Mouse (Mus musculus) bone marrow, adult 2 months (tissue): ENCODE data around the gene Ubtf. TPM values are rescaled to one million over a fixed set of nuclear protein-coding genes. Genes with fewer than 3 reads are reported as not detected.

Source experiments
- H3K27ac ChIP-seq: fragments of 200-500 bp; 2 replicates; pipeline ENCODE4 v1.5.1; 2012; ENCODE audit warnings: low read depth, mild to moderate bottlenecking, control low read depth, inconsistent platforms, low read length; ENCODE audit not compliant: control insufficient read depth, poor library complexity, insufficient read depth
- H3K4me1 ChIP-seq: fragments of 200-500 bp; 2 replicates; pipeline ENCODE4 v1.6.1; 2011; ENCODE audit warnings: low read length; ENCODE audit not compliant: control insufficient read depth, insufficient read depth
- H3K4me3 ChIP-seq: fragments of 200-500 bp; replicated peaks from 2 replicates; pipeline ENCODE3; 2011; ENCODE audit warnings: mild to moderate bottlenecking, low read depth, low read length, control low read depth; ENCODE audit not compliant: control insufficient read depth
- CTCF ChIP-seq: fragments of 200-500 bp; IDR thresholded peaks from 2 replicates; pipeline ENCODE4 v1.5.1; 2011; ENCODE audit warnings: low read length, control low read depth; ENCODE audit not compliant: control insufficient read depth, insufficient read depth
- POLR2A ChIP-seq: fragments of 200-500 bp; IDR thresholded peaks from 2 replicates; pipeline ENCODE4 v1.6.1; 2011; ENCODE audit warnings: low read depth, mild to moderate bottlenecking, control low read depth, low read length, borderline replicate concordance; ENCODE audit not compliant: control insufficient read depth
- WGBS: fragments of 180-500 bp; shearing (Covaris S2); methylation state at CpG from one replicate; pipeline ENCODE4 v1.1.7; 2018; 5-methylcytosine and 5-hydroxymethylcytosine counted together
- polyA plus RNA-seq: library from polyadenylated mRNA; stranded (reverse); fragments of >200 nt; gene quantifications from 2 replicates; pipeline ENCODE4 v1.2.4, GENCODE M21; 2011; ENCODE audit warnings: low replicate concordance; ENCODE audit not compliant: missing spikeins, insufficient read depth, insufficient read length

The Ubtf gene
- polyA plus RNA-seq, 1 experiment, result 126 TPM

DNA sequence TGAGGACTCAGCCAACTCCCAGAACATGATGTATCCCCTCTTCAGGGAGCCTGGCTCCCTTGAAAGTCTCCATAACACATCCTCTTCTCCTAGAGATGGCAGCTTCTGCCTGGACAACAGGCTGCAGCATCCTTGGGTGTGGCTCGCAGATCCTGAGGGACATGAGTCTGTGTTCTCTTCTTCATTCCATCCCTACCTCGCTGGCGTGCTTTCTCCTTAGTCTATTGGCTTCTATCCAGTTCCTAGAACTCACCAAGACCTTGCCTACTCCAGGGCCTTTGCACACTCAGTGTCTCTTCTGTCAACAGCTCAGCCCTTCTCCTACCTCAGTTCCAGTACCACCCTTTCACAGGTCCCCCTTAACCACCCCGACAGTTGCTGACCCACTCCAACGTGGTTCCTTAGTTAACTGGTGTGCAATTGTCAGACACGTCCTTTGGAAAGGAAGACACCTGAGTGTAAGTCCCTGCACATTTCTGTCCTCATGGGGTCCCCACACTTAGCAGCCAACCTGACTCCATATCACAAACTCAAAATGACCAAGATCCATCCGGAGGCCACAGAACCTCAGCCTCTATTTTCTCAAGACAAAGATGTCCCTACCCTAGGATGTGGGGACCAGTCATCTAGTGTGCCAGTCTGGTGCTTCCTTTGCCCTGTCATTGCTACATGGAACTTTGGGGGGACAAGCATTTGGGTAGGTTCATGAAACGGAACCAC lies 42.4 kb upstream of the Ubtf start:
- 79% methylated on average over 8 of the region's 8 CpGs for WGBS
- Histone ChIP-seq H3K4me1 (no peaks in the 10 kb centered on the region), H3K27ac (peak overlapping the region; percentile 90), H3K4me3 (peak overlapping the region; percentile 78)
- TF ChIP-seq POLR2A, result no peak
- TF ChIP-seq CTCF, result no peak

DNA sequence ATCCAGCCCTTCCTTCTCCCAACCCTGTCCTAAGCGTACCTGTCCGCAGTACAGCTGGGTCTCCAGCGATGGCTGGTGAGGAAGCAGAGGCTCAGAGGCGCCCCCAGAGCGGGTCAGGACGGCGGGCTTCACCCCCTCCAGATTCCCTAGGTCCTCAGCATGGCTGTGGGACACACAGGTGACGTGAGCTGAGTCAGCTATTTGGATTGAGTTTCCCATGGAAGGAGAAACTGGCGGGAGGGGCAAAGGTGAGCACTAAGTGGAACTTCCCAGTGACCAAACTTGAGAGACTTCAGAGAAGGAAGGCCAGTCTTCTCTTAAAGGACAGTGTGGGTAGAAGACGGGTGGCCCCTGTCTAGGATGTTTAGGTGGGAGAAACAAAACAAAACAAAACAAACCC lies 38.8 kb upstream of the Ubtf start:
- Histone ChIP-seq H3K27ac (no peak overlapping the region), H3K4me3 (no peak overlapping the region), H3K4me1 (no peaks in the 10 kb centered on the region; the same call in 1 of the 2 replicates)
- WGBS, result 62% methylated on average over 10 of the region's 10 CpGs
- TF ChIP-seq POLR2A, result no peak
- TF ChIP-seq CTCF, result no peak

DNA sequence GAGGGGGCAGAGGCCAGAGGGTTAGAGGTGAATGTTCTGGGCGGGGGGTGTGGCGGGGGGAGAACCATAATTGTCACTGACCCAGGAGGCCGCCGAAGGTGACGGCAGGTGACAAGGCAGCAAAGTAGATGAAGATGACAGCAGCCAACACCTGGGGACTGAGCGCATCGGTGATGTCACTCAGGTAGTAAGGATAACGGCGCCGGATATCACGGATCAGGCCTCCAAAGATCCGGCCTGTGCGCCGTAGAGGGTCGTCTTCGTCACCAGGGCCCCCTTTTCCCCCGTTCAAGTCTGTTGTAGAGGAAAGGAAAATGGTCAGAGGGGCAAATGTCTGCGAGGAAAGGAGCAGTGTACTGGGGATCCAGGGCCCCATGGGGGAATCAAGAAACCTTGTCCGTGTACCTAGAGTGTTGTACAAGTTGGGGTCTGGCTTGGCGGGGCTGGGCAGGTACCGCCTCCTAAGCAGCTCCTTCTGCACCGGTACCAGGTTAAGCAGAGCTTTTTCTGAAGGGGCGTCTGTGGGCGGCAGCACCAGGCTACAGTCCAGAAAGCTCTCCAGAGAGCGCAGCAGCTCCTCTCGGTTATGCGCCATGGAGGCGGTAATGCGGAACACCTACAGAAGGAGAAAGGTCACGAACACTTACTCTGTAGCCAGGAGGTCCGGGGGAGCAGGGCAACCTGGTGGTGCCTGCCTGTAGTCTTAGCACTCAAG lies 37.3 kb upstream of the Ubtf start:
- no peaks in the 10 kb centered on the region; the same call in 1 of the 2 replicates for H3K4me1 ChIP-seq
- no peak overlapping the region for H3K4me3 ChIP-seq
- TF ChIP-seq CTCF, result no peak
- TF ChIP-seq POLR2A, result no peak
- WGBS, result 78% methylated on average over 31 of the region's 31 CpGs
- H3K27ac ChIP-seq, result no peak overlapping the region

DNA sequence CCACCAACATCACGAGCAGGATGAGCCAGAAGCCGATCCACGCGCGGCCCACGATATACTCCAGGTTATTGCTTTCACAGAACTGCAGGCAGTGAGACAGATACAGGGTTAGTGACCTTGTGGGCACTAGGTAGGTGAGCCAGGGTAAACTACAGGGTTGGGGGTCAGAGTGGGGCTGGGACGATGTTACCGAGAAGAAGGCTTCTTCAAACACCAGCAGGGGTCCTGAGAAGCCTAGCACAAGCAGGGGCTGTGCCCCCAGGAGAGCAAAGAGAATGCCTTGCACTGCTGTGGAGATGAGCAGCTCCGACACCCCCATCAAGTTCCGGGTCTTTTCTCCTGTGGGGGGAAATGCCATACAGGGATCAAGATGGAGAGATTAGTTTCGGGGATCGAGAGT lies 36.6 kb upstream of the Ubtf start:
- TF ChIP-seq CTCF, result no peak
- no peak for TF ChIP-seq POLR2A
- 83% methylated on average over 12 of the region's 12 CpGs for whole genome bisulfite sequencing
- peak overlapping the region; percentile 4 for H3K4me3 ChIP-seq
- H3K27ac ChIP-seq, result no peak overlapping the region
- H3K4me1 ChIP-seq, result no peaks in the 10 kb centered on the region; the same call in 1 of the 2 replicates

DNA sequence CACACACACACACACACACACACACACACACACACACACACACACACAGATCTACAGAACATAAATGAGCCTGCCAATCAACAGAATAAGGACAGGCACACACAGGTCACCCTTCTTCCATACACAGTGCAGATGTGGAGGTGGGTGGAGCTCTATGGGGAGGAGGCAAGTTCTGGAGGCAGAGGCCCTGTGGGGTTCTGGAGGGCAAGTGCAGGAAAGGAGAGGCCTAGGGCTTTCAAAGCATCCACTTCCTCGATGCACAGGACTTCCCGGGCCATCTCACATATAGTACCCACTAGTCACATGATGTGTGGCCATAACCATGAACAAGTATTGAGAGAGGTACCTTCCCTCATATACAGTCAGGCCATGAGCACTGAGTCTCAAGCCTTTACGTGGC lies 36.0 kb upstream of the Ubtf start:
- Histone ChIP-seq H3K4me1 (no peaks in the 10 kb centered on the region; the same call in 1 of the 2 replicates), H3K4me3 (no peak overlapping the region), H3K27ac (no peak overlapping the region)
- TF ChIP-seq POLR2A (no peak), CTCF (no peak)
- 48% methylated on average over 3 of the region's 3 CpGs for WGBS

DNA sequence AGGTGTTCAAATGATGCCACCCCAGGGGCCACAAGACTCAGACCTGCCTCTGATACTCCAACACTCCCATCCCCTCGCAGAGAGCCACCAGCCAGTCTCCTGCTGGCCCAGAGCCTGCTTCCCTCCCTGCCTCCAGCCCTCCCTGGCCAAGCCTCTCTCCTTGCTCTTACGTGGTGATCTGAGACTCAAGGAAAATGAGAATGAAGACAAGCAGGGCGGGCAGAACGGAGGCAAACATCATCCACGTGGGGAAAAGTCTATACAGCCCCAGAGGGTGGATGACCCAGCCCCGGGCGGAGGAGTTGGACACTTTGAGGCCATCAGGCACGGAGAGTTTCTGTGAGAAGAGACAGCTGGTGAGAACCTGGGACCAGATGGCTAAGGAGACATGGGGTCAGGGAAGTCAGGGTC lies 33.5 kb upstream of the Ubtf start:
- no peak for TF ChIP-seq CTCF
- no peak for TF ChIP-seq POLR2A
- no peak overlapping the region for H3K27ac ChIP-seq
- no peak overlapping the region for H3K4me3 ChIP-seq
- WGBS, result 52% methylated on average over 8 of the region's 8 CpGs
- H3K4me1 ChIP-seq, result no peaks in the 10 kb centered on the region; the same call in 1 of the 2 replicates

DNA sequence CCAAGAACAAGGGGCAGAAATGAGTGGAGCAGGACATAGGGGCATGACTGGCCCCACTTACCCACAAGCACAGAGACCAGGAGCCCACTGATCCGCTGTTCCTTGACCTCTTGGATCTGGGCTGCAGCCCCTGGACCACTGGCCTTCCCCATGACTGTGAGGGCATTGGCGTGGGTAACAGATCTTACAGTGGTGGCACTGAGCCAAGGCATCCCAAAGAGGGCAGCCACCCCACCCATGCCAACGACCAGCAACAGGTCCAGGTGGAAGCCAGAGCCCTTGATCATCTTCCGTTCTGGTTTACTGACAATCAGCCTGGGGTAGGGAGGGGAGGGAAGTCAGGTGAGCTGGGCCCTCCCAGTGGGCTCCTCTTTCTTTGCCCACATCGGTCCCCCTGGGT lies 32.8 kb upstream of the Ubtf start:
- TF ChIP-seq POLR2A (peak; percentile 17; the same call in 1 of the 2 replicates), CTCF (no peak)
- Histone ChIP-seq H3K4me3 (no peak overlapping the region), H3K4me1 (no peaks in the 10 kb centered on the region; the same call in 1 of the 2 replicates), H3K27ac (no peak overlapping the region)
- WGBS, result 55% methylated on average over 5 of the region's 5 CpGs

DNA sequence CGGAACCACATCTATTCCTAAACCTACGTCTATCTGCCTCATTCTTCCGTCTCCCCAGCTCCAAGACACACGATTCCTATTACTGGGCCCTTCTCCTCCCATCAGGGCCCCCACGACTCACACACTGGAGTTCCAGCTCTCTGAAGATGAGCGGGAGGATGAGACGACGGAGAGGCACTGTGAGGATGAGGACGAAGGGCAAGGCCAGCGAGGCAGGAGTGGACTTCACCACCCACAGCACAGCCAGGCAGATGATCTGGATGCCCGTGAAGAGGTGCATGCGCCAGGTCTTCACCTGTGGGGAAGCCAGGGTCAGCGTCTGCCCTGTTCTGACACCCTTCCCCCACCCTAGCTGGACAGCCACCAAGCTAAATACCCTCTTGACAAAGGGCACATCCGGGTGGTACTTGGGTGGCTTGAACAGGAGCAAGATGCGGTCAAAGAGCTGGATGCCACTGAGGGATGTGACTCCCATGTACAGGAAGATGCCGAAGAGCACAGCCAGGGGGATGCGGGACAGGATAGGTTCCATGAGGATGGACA lies 31.5 kb upstream of the Ubtf start:
- Histone ChIP-seq H3K27ac (no peak overlapping the region), H3K4me1 (no peaks in the 10 kb centered on the region; the same call in 1 of the 2 replicates), H3K4me3 (no peak overlapping the region)
- WGBS, result 89% methylated on average over 17 of the region's 17 CpGs
- TF ChIP-seq POLR2A (no peak; the same call in 1 of the 2 replicates), CTCF (no peak)
